Mouse (Mus musculus) mouse embryonic stem cell (cell line): ENCODE measurements around the gene Mrps34.

Experiments used
- in situ Hi-C, 2 experiments: fragments of 300-500 bp; cut with MboI; formaldehyde crosslinking; loops; 1 replicate in 1 of 2; 3 replicates in 1 of 2; pipeline ENCODE4 v1.14.3; 2019 to 2020; ENCODE audit warnings: low sequenced_read_pairs in 2 of 2, low pct_unique_long_range_greater_than_20kb in 1 of 2, mixed read lengths in 1 of 2; ENCODE audit not compliant: unreplicated experiment in 1 of 2

Gene Mrps34

GRCm38 (mm10) chr17:24896241-24896992 lies 1.5 kb downstream of the Mrps34 start, which contains the start of gene Nme3:
Nme3 (plus strand) TSS chr17:24896500.
- in situ Hi-C loops: no loop called here

DNA sequence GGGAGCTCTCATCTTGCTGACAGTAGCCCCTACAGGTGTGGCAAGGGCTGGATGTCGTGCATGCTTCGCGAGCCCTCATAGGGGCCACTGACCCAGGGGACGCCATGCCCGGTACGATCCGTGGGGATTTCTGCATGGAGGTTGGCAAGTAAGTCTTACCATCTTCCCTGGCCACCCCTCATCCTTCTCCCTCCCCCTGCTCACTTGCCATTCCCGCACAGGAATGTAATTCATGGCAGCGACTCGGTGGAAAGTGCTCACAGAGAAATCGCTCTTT lies 2.0 kb downstream of the Mrps34 start:
- in situ Hi-C loops: no loop called here

- in situ Hi-C loops: no loop called here
Measured at GRCm38 (mm10) chr17:24897600-24897999, 2.7 kb downstream of the Mrps34 start.

- in situ Hi-C loops: no loop called here
Measured at GRCm38 (mm10) chr17:24898041-24898854, 3.3 kb downstream of the Mrps34 start.

GRCm38 (mm10) chr17:24899153-24899552 lies 4.2 kb downstream of the Mrps34 start:
- in situ Hi-C loops: no loop called here

- in situ Hi-C loops: no loop called here
Measured at GRCm38 (mm10) chr17:24900014-24900413, 5.1 kb downstream of the Mrps34 start.

- in situ Hi-C loops: no loop called here
Measured at GRCm38 (mm10) chr17:24902124-24902523, 7.2 kb downstream of the Mrps34 start.

DNA sequence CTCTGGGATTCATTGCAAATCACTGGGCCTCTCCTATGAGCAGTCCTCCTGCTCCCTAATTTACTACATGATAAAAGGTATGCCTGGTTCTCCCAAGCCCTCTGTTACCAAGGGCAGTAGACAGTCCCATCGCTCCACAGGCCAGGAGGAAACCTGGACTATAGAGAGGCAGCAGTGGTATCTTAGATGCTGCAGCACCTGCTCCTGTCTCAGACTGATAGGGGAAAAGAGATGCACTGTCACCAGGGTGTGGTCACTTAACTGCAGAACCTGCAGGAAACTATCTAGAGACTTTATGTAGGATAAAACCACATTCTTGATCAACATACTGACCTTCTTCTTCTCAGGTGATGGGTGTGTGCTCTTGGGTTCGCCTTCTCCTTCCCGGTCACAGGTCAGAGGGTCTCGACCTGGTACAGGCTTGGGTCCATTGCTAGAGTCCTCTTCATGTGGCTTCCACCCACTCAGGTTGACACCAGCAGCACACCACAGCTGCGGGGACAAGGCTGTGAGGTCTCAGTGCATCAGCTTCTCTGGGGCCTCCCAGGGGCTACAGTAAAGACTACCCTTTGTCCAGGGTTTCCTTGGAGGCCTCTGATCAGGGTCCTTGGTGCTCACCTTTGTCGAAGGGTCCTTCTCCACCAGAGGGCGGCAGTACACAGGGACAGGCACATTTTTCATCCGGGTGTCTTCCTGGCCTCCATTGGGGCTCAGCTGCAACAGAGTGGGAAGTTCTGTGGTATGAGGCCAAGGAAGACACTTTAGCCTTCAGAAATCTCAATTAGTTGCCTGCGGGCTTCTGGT lies 8.0 kb downstream of the Mrps34 start:
- in situ Hi-C loops: no loop called here

DNA sequence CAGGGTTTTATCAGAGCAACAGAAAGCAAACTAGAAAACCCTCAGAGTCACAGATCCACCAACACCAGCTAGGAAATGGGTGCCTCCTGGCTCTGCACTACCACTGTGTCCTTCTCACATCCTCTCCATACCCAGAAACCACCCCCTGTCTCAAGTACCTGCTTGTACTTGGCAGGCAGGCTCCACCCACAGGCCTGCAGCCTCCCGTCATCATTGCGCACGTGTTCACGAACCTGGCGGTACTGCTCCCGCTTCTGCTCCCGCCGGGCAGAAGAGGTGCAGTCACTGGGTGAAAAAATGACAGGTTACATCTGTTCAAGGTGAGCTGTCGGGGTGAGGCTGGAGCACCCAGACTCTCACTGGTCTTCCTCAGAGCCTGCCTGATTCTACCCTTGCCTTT lies 8.9 kb downstream of the Mrps34 start:
- in situ Hi-C loops: no loop called here

- in situ Hi-C loops: no loop called here
Measured at GRCm38 (mm10) chr17:24907591-24907990, 12.7 kb downstream of the Mrps34 start.

DNA sequence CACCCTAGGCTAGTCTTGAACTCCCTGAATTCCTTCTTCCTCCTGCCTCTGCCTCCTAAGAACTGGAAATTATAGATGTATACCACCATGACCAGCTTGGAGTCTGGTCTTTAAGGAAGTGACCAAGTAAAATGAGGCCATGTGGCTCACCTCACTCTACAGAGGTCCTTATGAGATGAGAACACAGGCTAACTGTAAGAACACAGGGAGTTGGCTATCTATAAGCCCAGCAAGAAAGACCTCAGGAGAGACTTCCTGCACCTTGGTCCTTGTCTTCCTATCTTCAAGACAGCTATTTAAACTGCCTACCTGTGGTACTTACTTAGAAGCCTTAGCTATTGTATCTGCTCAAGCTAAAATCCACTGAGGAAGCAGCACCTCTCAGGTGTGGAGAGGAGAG lies 19.1 kb downstream of the Mrps34 start:
- in situ Hi-C loops: no loop called here

DNA sequence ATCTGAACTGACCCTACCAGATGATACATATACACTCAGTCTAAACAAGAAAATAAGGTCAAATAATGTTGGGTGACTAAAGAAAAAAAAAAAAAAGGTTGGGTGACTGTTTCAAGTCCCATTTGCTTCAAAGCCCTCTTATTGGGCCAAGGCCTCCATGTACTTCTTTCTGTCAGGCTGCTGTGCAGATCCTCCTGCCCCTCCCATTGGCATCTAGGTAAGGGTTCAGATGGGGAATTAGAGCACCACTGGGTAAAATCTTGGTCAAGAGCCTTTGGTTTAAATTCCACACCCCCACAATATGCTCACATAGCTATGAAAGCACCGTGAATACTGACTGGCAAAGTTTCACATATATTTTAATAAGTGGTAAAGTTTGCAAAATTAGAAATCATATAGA lies 28.3 kb downstream of the Mrps34 start:
- in situ Hi-C loops: no loop called here

- in situ Hi-C loops: no loop called here
Measured at GRCm38 (mm10) chr17:24929506-24929905, 34.6 kb downstream of the Mrps34 start.

GRCm38 (mm10) chr17:24932431-24932830 lies 37.5 kb downstream of the Mrps34 start:
- in situ Hi-C loops: no loop called here

DNA sequence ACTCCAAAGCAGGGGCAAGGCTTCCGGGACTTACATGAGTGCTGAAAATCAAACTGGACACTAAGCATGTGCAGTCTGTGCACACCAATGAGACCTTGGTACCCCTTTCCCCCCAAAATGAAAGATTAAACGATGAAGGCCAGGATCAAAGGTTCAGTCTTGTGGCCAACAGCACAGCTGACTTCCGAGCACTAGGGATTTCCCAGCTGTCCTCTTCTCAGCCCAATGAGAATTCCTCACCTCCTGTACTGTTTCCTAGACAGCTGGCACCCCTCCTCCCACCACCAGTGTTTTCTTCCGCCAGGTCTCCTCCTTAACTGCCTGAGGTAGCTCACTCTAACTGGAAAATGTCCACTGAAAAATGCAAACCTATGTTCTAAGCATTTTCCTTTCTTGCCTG lies 38.2 kb downstream of the Mrps34 start:
- in situ Hi-C loops: no loop called here

DNA sequence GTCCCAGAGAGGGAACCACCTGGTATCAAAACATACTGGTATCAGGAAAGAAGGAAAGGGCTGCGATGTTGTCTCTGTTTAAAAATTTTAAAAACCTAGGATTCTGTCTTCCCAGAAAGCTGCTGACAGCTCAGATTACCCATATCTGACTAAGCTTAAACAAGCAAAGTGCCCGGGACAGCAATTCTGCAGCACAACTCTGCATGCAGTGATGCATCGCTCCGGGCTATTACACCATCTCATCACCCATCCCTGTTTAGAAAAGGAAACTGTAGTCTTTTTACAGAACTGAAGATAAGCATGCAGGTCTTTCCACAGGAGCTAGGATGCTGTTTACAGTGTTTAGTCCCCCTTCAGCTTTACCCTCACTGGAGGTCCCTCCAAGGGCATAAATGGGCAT lies 40.0 kb downstream of the Mrps34 start:
- in situ Hi-C loops: no loop called here

- in situ Hi-C loops: no loop called here
Measured at GRCm38 (mm10) chr17:24935666-24936065, 40.8 kb downstream of the Mrps34 start.

GRCm38 (mm10) chr17:24936259-24937237 lies 41.6 kb downstream of the Mrps34 start, which contains the start of gene Mapk8ip3:
Mapk8ip3 (minus strand) TSS chr17:24936977.
- in situ Hi-C loops: no loop called here
